Mouse (Mus musculus) embryonic facial prominence, embryonic 13.5 days (tissue): ENCODE measurements around the gene Fars2. TPM values are rescaled to one million over a fixed set of nuclear protein-coding genes. Genes with fewer than 3 reads are reported as not detected.
A peak's percentile ranks its signal among the peaks of the same experiment; 100 is the strongest.

Source experiments
- ATAC-seq: fragments of 200-750 bp; cut with Nextera tagmentation; 2 replicates; pipeline ENCODE4 v1.8.0; 2017; ENCODE audit warnings: low read depth; ENCODE audit not compliant: insufficient number of reproducible peaks, insufficient read depth, low FRiP score, low TSS enrichment
- H3K27ac ChIP-seq: fragments of 300-500 bp; sonication (generic); 2 replicates; pipeline ENCODE4 v1.5.1; 2015; ENCODE audit warnings: moderate library complexity, mild to moderate bottlenecking, inconsistent platforms
- H3K27me3 ChIP-seq: fragments of 300-500 bp; sonication (generic); 2 replicates; pipeline ENCODE4 v1.6.1; 2015; ENCODE audit warnings: mild to moderate bottlenecking, inconsistent platforms
- H3K36me3 ChIP-seq: fragments of 300-500 bp; sonication (generic); 2 replicates; pipeline ENCODE4 v1.6.1; 2015; ENCODE audit warnings: mild to moderate bottlenecking, inconsistent platforms
- H3K4me1 ChIP-seq: fragments of 300-500 bp; sonication (generic); 2 replicates; pipeline ENCODE4 v1.6.1; 2015; ENCODE audit warnings: inconsistent platforms
- H3K4me2 ChIP-seq: fragments of 300-500 bp; sonication (generic); 2 replicates; pipeline ENCODE4 v1.6.1; 2015; ENCODE audit warnings: moderate library complexity, mild to moderate bottlenecking, inconsistent platforms
- H3K4me3 ChIP-seq: fragments of 300-500 bp; sonication (generic); 2 replicates; pipeline ENCODE4 v1.5.1; 2015; ENCODE audit warnings: mild to moderate bottlenecking, inconsistent platforms
- H3K9ac ChIP-seq: fragments of 300-500 bp; sonication (generic); 2 replicates; pipeline ENCODE4 v1.6.1; 2015; ENCODE audit warnings: mild to moderate bottlenecking, inconsistent platforms
- H3K9me3 ChIP-seq: fragments of 300-500 bp; sonication (generic); 2 replicates; pipeline ENCODE4 v1.6.1; 2016; ENCODE audit warnings: inconsistent platforms
- WGBS: fragments of 180-500 bp; shearing (Covaris S2); methylation state at CpG from one replicate; pipeline ENCODE4 v1.1.7; 2015; ENCODE audit warnings: mixed read lengths; 5-methylcytosine and 5-hydroxymethylcytosine counted together
- polyA plus RNA-seq: library from polyadenylated mRNA; unstranded; fragments of >200 nt; fragmentation: Nextera tagmentation; extraction: Ambion mirVana; gene quantifications from 2 replicates; pipeline ENCODE4 v1.2.1, GENCODE M21; 2015

The Fars2 gene
- polyA plus RNA-seq, result 34.6 and 37.0 TPM in 2 replicates

- no peaks in the 10 kb centered on the region for H3K9me3 ChIP-seq
- peak; percentile 98 for ATAC-seq
- no peaks in the 10 kb centered on the region for H3K36me3 ChIP-seq
- peak within 1 kb of the TSS; percentile 96 for H3K27ac ChIP-seq
- peaks cover 9% of the 10 kb centered on the region for H3K4me1 ChIP-seq
- no peaks in the 10 kb centered on the region for H3K27me3 ChIP-seq
- H3K9ac ChIP-seq, result peak within 1 kb of the TSS; percentile 77
- H3K4me3 ChIP-seq, result peak within 1 kb of the TSS; percentile 72
- peak within 1 kb of the TSS; percentile 93 for H3K4me2 ChIP-seq
- under 1% methylated on average over 65 of the region's 75 CpGs for WGBS
Measured at GRCm38 (mm10) chr13:36117143-36118014, at the start of gene Fars2, which contains the start of gene Lyrm4. Fars2 (plus strand) TSS chr13:36117412. Lyrm4 (minus strand) TSS chr13:36117526.

DNA sequence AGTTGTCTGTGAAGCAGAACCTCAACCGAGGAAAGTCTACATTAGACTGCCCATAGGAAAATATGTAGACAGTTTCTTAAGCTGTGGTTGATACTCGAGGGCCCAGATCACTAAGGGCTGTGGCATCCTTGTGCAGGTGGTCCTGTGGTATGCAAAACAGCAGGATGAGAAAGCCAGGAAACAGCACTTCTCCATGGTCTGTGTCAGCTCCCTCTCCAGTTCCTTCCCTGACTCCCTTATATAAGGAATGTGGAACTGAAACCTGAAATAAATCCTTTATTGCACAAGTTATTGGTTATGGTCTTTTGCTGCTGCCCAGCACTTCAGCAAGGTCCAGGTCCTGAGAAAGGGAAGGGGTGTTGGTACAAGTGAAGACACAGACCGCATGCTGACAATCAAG is 42.7 kb upstream of the Fars2 start:
- Histone ChIP-seq H3K9me3 (no peaks in the 10 kb centered on the region), H3K36me3 (no peaks in the 10 kb centered on the region), H3K27me3 (no peaks in the 10 kb centered on the region), H3K4me1 (no peaks in the 10 kb centered on the region), H3K9ac (no peak overlapping the region), H3K27ac (no peak overlapping the region), H3K4me3 (no peak overlapping the region), H3K4me2 (no peak overlapping the region)
- WGBS, result 78% methylated on average over 3 of the region's 3 CpGs
- ATAC-seq, result no peak

- 69% methylated on average over 3 of the region's 3 CpGs for WGBS
Measured at GRCm38 (mm10) chr13:36081591-36081990, 35.6 kb upstream of the Fars2 start.

DNA sequence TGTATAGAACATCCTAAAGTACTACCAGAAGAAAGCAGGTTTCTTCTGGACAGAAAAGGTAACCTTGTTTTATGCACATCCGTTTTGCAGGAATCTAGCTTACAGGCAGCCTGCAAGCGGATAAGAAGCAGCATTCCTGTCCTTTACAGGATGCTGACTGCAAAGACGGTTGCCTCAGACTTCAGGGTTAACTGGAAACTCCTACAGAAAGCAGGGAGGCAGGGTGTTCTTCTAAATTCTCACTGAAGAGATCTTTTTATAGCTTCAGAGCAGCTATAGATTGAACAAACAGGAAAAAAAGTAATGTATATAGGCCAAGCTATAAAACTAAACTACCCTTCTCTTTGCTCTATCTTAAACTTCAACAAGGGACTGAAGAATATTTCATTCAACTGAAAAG is 32.5 kb upstream of the Fars2 start:
- Histone ChIP-seq H3K9me3 (no peaks in the 10 kb centered on the region), H3K4me1 (no peaks in the 10 kb centered on the region), H3K36me3 (no peaks in the 10 kb centered on the region; the same call in 1 of the 2 replicates), H3K27me3 (no peaks in the 10 kb centered on the region), H3K27ac (no peak overlapping the region), H3K4me3 (no peak overlapping the region), H3K4me2 (no peak overlapping the region), H3K9ac (no peak overlapping the region)
- 79% methylated on average over 3 of the region's 3 CpGs for WGBS
- ATAC-seq, result no peak

More at GRCm38 (mm10) chr13:36081591-36081990, 35.6 kb upstream of the Fars2 start:
- Histone ChIP-seq H3K27ac (no peak overlapping the region), H3K4me2 (no peak overlapping the region), H3K27me3 (no peaks in the 10 kb centered on the region), H3K4me1 (no peaks in the 10 kb centered on the region), H3K9ac (no peak overlapping the region), H3K9me3 (no peaks in the 10 kb centered on the region), H3K4me3 (no peak overlapping the region), H3K36me3 (no peaks in the 10 kb centered on the region; the same call in 1 of the 2 replicates)
- no peak for ATAC-seq

GRCm38 (mm10) chr13:36085971-36086370 is 31.2 kb upstream of the Fars2 start:
- Histone ChIP-seq H3K4me3 (no peak overlapping the region), H3K9ac (no peak overlapping the region), H3K27ac (no peak overlapping the region), H3K36me3 (peaks cover 10% of the 10 kb centered on the region; the same call in 1 of the 2 replicates), H3K27me3 (no peaks in the 10 kb centered on the region), H3K4me1 (no peaks in the 10 kb centered on the region), H3K9me3 (no peaks in the 10 kb centered on the region), H3K4me2 (no peak overlapping the region)
- no peak for ATAC-seq
- WGBS, result 84% methylated on average over 3 of the region's 3 CpGs

DNA sequence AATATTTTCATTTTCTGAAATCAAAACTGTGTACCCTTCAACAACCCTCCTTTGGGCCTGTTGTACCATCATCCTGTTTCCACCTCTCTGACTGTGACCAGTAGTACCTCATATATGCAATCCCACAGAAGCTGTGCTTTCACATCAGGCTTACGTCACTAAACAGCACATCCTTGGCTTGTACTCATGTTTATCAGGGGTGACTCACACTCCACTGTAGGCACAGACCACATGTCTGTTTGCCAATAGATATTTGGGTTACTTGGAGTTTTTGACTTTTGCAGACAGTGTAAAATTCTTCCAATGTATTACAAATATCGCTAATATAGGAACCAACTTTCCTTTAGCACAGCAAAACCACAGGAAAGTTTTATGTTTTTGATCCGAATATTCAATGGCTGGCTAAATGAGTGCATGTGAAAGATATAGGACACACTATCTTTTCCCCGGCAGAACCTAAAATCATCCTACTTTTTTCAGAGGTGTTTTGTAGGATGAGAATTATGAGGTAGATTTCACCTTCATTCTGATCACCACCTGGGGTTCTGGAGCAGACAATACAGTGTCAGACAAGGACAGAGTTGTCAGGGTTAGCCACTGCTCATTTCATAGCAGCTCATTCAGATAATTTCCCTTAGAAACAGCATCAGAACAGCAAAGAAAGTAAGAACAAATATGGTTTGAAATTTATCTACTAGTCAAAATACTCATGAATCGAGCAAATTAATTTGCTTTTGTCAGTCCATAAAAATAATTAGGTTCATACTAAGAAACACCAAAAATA is 30.4 kb upstream of the Fars2 start:
- Histone ChIP-seq H3K27me3 (no peaks in the 10 kb centered on the region), H3K4me1 (no peaks in the 10 kb centered on the region), H3K9me3 (no peaks in the 10 kb centered on the region), H3K4me2 (no peak overlapping the region), H3K4me3 (no peak overlapping the region), H3K27ac (no peak overlapping the region), H3K9ac (no peak overlapping the region), H3K36me3 (peaks cover 17% of the 10 kb centered on the region; the same call in 1 of the 2 replicates)
- ATAC-seq, result no peak
- WGBS, result 90% methylated on average over 5 of the region's 5 CpGs

DNA sequence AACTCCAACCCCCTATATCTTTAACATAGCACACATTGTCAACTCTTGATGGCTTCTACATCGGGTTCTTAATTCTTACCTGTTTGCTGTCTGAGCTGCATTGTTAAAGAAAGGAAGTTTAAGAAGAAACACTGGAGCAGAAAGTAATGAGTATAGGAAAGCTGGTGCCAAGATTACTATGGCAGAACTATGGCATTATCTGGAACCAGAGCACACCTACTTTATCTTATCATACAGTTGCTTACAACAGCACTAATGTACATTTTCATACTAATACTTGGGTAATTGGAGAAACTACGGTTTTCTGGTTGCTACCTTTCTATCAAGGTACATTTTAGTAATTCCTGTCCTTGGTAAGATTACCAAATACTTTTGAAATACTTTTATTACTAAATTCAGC is 29.8 kb upstream of the Fars2 start:
- ATAC-seq, result no peak

DNA sequence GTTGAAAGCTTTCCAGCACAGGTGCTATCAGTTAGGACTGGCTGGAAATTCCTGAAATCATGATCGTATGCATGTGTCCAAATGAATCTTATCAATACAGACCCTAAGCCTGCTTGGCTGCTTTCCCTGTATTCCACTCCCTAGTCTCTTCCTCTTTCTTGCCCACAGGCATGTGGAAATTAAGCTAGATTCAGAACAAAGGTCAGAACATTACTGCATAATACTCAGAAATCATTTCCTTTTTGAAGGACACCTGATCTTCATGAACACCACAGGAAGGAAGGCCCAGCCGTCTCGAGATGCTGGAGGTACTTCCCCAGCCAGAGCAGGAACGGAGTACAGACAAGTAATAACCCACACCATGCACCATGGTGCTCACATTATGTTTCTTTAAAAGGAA is 29.0 kb upstream of the Fars2 start:
- H3K27me3 ChIP-seq, result no peaks in the 10 kb centered on the region
- H3K4me2 ChIP-seq, result no peak overlapping the region
- H3K9me3 ChIP-seq, result no peaks in the 10 kb centered on the region
- ATAC-seq, result no peak
- no peak overlapping the region for H3K27ac ChIP-seq
- no peak overlapping the region for H3K9ac ChIP-seq
- H3K4me1 ChIP-seq, result no peaks in the 10 kb centered on the region
- 50% methylated on average over 4 of the region's 4 CpGs for WGBS
- no peak overlapping the region for H3K4me3 ChIP-seq
- H3K36me3 ChIP-seq, result peaks cover 23% of the 10 kb centered on the region; the same call in 1 of the 2 replicates

More for the DNA sequence above, 29.8 kb upstream of the Fars2 start:
- peaks cover 21% of the 10 kb centered on the region; the same call in 1 of the 2 replicates for H3K36me3 ChIP-seq
- no peaks in the 10 kb centered on the region for H3K4me1 ChIP-seq
- no peak overlapping the region for H3K27ac ChIP-seq
- no peaks in the 10 kb centered on the region for H3K9me3 ChIP-seq
- no peak overlapping the region for H3K4me2 ChIP-seq
- H3K9ac ChIP-seq, result no peak overlapping the region
- WGBS, result 88% methylated on average over 2 of the region's 2 CpGs
- no peaks in the 10 kb centered on the region for H3K27me3 ChIP-seq
- H3K4me3 ChIP-seq, result no peak overlapping the region

GRCm38 (mm10) chr13:36096684-36097383 is 20.4 kb upstream of the Fars2 start:
- Histone ChIP-seq H3K4me2 (no peak overlapping the region), H3K27me3 (no peaks in the 10 kb centered on the region), H3K9ac (no peak overlapping the region), H3K36me3 (0 out of 2 replicates have a peak, but pooled peaks cover 6% of the 10 kb centered on the region), H3K4me1 (no peaks in the 10 kb centered on the region), H3K9me3 (no peaks in the 10 kb centered on the region), H3K4me3 (no peak overlapping the region), H3K27ac (no peak overlapping the region)
- WGBS, result 86% methylated on average over 5 of the region's 5 CpGs
- no peak for ATAC-seq

DNA sequence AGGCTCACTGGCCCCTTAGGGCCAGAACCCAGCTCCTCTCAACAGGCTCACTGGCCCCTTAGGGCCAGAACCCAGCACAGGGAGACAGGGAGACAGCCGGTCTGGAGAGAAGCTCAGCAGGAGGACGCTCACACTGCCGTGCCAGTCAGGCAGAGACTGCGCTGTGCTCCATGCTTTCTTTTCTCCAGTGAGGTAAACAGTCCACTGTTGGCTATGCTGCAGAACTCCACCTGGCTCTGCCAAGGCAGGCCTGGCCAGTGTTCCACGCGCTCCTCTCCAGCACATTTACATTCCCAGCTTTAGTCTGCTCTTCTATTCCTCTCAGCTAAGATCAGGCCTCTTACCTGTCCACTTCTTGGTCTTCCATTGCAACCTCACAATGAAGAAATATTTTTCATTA is 11.6 kb upstream of the Fars2 start:
- no peak for ATAC-seq
- Histone ChIP-seq H3K4me2 (no peak overlapping the region), H3K36me3 (no peaks in the 10 kb centered on the region), H3K9ac (no peak overlapping the region), H3K9me3 (no peaks in the 10 kb centered on the region), H3K27me3 (no peaks in the 10 kb centered on the region), H3K27ac (no peak overlapping the region), H3K4me1 (no peaks in the 10 kb centered on the region), H3K4me3 (no peak overlapping the region)
- WGBS, result 80% methylated on average over 6 of the region's 6 CpGs

DNA sequence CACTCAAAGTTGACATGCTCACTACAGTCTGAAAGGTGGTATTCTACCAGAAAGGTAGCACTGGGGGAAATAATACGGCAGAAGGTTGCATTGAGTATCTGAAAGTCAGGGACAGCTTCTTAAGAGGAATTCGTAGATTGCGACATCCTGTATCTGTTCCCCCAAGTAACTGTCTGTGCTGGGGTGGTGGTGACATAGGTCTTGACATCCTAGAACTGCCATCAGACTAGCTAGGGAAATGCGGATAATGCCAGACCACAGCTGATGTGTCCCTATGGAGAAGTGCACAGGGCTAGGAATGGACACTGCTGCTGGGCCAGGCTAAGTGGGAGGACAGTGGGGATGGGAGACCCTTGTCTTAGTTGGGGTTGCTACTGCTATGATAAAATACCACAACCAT is 8.7 kb upstream of the Fars2 start:
- 95% methylated on average over 4 of the region's 4 CpGs for WGBS
- ATAC-seq, result no peak
- Histone ChIP-seq H3K4me2 (no peak overlapping the region), H3K4me3 (no peak overlapping the region), H3K27ac (no peak overlapping the region), H3K36me3 (no peaks in the 10 kb centered on the region), H3K9ac (no peak overlapping the region), H3K4me1 (no peaks in the 10 kb centered on the region), H3K9me3 (no peaks in the 10 kb centered on the region), H3K27me3 (no peaks in the 10 kb centered on the region)
